Mouse (Mus musculus) hindbrain, embryonic 11.5 days (tissue): ENCODE data around the gene Pycard. TPM values are rescaled to one million over a fixed set of nuclear protein-coding genes. Genes with fewer than 3 reads are reported as not detected.

Experiments
- polyA plus RNA-seq: library from polyadenylated mRNA; unstranded; fragments of >200 nt; fragmentation: Nextera tagmentation; extraction: Ambion mirVana; gene quantifications from 2 replicates; pipeline ENCODE4 v1.2.1, GENCODE M21; 2014

Pycard gene
- polyA plus RNA-seq, 1 experiment from 2014 or later, result 11.0 TPM

Other genes with a start within 250 kb of the Pycard start
- 6.2 and 10.7 TPM in 2 replicates for gene Fbxl19, start 249.3 kb downstream of the Pycard start, polyA plus RNA-seq
- 6.7 and 8.5 TPM in 2 replicates for gene Orai3, start 224.1 kb downstream of the Pycard start, polyA plus RNA-seq
- gene Setd1a, start 217.2 kb downstream of the Pycard start, polyA plus RNA-seq, result 21.3 and 22.4 TPM in 2 replicates
- gene Gm49388, start 208.3 kb downstream of the Pycard start, polyA plus RNA-seq, result not detected in 2 replicates
- 7.6 and 7.8 TPM in 2 replicates for gene Hsd3b7, start 193.3 kb downstream of the Pycard start, polyA plus RNA-seq
- gene Stx4a, start 169.6 kb downstream of the Pycard start, polyA plus RNA-seq, result 11.6 and 15.0 TPM in 2 replicates
- 9.1 and 10.1 TPM in 2 replicates for gene Stx1b, start 169.3 kb downstream of the Pycard start, polyA plus RNA-seq
- 16.5 and 21.5 TPM in 2 replicates for gene Zfp646, start 117.6 kb downstream of the Pycard start, polyA plus RNA-seq
- gene Zfp668, start 117.0 kb downstream of the Pycard start, polyA plus RNA-seq, result 23.1 and 23.3 TPM in 2 replicates
- gene Prss53, start 102.9 kb downstream of the Pycard start, polyA plus RNA-seq, result 0.59 and 0.60 TPM in 2 replicates
- gene Gm21974, start 98.4 kb downstream of the Pycard start, polyA plus RNA-seq, result not detected in 2 replicates
- 48.0 and 53.9 TPM in 2 replicates for gene Vkorc1, start 98.2 kb downstream of the Pycard start, polyA plus RNA-seq
- gene Bckdk, start 89.8 kb downstream of the Pycard start, polyA plus RNA-seq, result 96.5 and 105 TPM in 2 replicates
- gene Kat8, start 81.4 kb downstream of the Pycard start, polyA plus RNA-seq, result 49.7 and 50.1 TPM in 2 replicates
- 3.4 and 4.9 TPM in 2 replicates for gene Prss8, start 63.8 kb downstream of the Pycard start, polyA plus RNA-seq
- gene Prss36, start 47.1 kb downstream of the Pycard start, polyA plus RNA-seq, result 8.5 and 11.0 TPM in 2 replicates
- 58.7 and 65.0 TPM in 2 replicates for gene Fus, start 26.4 kb downstream of the Pycard start, polyA plus RNA-seq
- gene Trim72, start 10.1 kb upstream of the Pycard start, polyA plus RNA-seq, result not detected in 2 replicates
- 0.42 TPM in 2 replicates for gene Itgam, start 68.8 kb upstream of the Pycard start, polyA plus RNA-seq
- gene Gm49368, start 68.8 kb upstream of the Pycard start, polyA plus RNA-seq, result not detected in 2 replicates
- not detected in 2 replicates for gene Itgax, start 135.7 kb upstream of the Pycard start, polyA plus RNA-seq
- gene Itgad, start 160.5 kb upstream of the Pycard start, polyA plus RNA-seq, result not detected in 2 replicates
- 0.36 and 0.54 TPM in 2 replicates for gene Cox6a2, start 212.5 kb upstream of the Pycard start, polyA plus RNA-seq
- 6.5 and 7.4 TPM in 2 replicates for gene Armc5, start 243.5 kb upstream of the Pycard start, polyA plus RNA-seq
- gene 9130023H24Rik, start 244.2 kb upstream of the Pycard start, polyA plus RNA-seq, result 12.3 and 13.3 TPM in 2 replicates